Mouse (Mus musculus) frontal cortex, postnatal 14 days (tissue): ENCODE results near the gene Scaf1.

Source experiments
- DNase-seq, 2 experiments: peaks; one replicate each; pipeline ENCODE4 v3.0.0; 2022; ENCODE audit warnings: low spot score in 2 of 2

The Scaf1 gene

DNA sequence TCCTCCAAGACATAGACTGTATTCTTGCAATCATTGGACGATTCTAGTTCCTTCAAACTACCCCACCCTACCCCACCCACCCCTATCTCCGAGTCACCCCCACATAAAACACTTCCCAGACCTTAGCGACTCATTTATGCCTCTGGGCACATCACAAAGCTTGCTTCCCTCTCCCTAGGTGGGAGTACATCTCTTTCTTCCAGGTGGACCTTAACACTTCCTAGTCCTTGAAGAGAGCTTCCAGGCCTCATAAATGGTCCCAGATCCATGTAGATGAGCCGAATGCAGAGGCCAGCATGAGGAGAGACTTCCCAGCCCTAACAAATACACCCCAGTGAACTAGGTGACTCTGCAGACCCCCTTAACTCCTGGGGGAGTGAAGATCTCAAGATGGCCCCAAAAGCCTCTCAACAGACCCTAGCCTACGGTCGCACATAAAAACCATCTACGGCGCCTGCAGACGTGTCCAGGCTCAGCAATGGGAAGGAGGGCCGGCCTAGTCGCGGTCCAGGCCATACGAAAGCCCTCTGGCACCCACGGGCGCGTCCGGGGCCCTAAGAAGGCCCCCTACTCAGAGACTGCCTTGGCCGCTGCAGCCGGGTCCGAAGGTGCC is 713 bp downstream of the Scaf1 start:
- no peak for DNase-seq

DNA sequence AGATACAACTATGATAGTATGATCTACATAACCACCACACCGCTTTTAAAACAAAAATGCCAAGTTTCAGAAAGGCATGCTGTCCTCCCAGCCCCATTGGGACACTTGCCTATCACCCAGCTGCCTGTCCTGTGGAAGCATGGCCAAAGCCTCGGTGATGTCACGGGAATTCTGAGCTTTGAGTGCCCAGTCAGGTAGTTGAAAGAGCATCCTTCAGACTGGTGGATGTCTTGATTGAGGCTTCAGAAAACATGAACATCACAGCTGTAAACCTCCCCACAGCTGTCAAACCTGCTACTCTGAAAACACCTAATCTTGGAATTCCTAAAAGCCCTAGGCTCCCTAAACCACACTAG is 2.1 kb downstream of the Scaf1 start:
- no peak for DNase-seq

DNA sequence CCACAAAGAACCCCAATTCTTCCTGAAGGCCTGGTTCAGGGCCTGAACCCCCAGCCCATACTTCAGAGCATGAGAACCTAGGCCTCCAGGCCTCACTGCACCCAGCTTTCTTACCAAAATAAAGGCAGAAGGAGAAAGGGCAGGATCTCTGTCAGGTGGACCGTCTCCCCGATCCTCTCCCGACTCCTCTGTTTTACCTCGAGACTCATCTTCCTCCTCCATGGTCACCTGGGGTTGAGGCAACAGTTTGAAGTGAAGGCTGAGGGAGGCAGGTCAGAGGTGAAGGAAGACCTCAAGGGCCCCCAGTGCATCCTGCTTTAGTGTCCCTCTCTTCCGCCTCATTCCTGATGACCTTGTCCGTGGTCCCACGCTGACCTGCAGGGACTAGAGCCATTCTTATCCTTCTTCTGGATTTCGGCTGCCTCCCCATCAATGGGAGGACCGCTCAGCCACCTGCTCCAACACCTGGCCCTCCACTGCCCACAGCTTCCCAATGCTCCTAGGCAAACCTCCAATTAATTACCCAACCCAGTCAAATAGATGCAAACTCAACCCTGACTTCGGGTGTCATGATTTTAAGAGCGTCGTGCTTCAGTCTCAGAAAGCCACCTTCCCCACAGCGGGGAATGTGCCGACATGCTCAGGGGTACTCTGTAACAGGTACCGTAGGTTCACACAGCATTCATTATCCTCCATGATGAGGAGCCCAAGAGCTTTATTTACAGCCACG is 2.6 kb downstream of the Scaf1 start:
- no peak for DNase-seq

DNA sequence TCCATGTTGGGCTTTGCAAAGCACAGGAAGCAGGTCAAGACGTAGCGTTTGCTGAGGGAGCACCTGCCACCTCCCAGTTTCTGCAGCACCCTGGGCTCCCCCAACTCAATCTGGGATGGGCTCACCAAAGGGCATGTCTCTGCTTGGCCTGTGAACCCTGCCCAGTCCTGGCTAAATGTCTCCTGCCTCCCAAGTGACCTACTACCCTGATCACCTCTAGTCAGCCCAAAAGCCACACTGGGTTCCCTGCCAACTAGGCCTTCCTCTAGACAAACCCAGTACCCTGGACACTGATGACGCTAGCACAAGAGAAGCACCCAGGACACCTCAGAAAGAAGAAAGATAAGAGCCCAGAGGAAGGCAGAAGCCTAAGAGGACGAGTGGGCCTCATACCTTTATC is 3.3 kb downstream of the Scaf1 start:
- no peak for DNase-seq

DNA sequence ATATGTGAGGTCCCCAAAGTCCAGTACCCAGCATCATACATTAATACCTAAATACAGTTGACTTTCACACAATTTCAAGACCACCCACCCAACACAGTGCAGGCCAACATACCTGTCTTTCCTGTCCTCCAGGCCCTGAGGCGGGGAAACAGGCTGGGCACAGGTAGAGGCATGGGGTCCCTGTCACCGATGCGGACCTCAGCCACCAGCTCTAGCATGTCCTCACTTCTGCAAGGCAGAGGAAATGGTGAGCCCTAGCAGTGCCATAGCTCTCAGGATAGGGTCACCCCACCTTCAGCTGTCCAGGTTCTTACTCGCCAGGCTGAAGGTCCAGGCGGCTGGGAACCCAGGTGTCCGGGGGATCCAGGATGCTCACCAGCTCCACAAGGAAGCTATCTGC is 4.2 kb downstream of the Scaf1 start:
- no peak for DNase-seq

DNA sequence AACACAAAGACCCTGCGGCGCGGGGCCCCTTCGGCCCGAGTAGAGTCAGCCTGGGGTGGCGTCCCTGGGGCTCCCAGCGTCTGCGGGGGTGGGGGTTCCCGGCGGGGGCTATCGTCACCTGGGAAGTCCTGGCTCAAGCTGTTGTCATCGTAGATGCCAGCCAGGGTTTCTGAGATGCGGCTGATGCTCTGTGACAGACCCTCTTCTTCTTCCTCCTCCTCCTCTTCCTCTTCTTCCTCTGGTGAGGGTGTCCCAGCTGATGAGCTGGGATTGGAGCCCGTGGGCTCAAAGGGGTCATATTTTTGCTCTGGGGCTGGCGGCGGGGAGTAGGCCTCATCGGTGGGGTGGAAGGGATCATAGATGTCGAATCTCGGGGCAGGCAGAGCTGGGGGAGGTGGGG is 7.8 kb downstream of the Scaf1 start:
- no peak for DNase-seq

DNA sequence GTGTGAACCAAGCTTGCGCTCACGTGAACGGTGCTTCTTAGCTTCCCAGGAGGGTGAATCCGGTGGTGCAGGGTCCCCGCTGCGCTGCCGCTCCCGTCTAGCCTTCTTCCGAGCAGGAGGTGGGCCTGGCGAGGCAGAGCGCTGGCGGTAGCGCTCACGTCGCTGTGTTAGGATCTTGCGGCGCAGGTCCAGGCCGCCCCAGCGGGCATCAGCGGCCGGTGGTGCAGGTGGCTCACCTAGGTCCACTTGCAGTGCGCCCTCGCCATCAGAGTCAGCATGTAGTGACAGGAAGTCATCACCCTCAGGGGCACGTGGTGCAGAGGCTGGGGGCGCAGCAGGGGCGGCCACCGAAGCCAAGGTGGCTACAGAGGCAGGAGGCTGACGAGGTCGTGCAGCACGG is 8.3 kb downstream of the Scaf1 start:
- no peak for DNase-seq

DNA sequence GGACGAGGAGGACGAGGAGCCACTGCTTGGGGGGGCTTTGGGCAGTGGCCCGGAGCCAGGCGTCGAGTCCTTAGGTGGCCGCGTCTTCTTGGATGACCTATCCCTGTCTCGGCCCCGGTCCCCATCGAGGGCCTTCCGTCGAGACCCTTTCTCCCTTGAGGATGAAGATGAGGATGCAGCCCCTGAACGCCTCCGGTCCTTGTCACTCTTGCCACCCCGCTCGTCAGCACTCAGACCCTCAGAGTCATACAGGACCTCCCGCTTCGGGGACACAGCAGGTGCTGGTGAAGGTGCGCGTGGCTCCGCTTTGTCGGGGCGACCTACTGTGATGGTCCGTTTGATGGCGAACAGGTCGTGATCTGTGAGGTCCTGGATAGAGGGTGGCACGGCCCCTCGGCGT is 9.0 kb downstream of the Scaf1 start:
- DNase-seq: no peak

DNA sequence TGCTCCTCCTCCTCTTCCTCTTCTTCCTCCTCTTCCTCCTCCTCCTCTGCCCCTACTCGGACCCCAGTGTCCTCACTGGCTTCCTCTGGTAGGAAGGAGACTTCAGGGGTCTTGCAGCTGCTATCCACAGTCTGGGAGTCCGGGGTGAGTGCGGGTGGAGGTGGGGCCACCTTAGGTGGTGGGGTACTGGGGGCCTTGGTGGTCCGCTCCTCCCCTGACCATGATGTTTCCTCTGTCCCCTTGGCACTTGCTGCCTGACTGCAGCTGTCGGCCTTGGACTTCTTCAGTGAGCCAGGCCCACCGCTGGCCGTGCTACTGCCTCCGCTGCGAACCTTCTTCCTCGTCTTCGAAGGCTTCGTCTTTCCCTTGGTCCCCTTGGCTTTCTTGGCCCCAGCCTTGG is 9.7 kb downstream of the Scaf1 start:
- DNase-seq: no peak

DNA sequence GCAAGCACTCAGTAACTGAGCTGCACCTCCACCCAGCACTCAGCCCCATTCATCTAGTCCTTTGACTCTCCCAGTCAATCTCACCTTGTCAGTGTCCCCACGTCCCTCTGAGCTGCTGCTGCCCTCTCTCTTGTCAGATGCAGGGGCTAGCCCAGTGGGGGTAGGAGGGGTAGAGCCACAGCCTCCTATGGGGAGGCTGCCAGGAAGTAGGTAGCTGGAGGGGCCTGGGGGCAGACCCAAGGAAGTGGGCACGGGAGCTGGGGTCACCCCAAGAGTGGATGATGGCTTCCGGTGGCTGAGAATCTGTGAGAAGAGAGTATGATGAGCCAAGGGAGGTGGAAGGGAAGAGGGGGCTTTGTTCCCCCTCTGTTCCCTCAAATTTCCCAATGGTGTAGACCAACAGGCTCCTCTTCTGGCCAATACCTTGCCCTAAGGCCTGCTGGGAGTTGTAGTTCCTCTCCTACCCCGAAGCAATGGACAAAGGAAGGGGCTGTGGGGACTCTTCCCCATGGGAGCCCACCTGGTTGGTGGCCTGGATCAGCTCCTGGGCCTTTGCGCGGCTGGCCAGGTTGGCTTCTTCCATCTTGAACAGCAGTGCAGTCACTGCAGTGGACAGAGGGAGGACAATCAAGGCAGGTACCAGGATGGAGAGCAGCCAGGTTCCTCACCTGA is 10.7 kb downstream of the Scaf1 start:
- DNase-seq: no peak

DNA sequence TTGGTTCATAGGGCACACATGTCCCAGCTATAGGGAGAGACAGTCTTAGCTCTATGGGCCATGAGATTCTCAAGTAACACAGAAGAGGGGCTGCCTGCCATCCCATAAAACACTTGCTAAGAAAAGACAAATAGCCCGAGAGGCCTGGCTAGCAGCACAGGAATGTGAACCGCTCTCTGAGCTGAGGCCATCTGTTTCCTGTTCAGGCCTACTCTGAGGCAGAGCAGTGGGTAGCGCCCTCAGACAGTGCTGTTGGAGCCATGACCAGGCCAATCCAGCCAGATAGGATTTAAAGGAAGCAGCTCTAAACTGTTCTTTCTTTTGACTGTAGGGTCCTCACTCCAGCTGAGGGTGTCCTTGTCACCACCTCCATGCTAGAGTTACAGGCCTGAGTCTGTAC is 11.6 kb downstream of the Scaf1 start:
- DNase-seq: no peak

DNA sequence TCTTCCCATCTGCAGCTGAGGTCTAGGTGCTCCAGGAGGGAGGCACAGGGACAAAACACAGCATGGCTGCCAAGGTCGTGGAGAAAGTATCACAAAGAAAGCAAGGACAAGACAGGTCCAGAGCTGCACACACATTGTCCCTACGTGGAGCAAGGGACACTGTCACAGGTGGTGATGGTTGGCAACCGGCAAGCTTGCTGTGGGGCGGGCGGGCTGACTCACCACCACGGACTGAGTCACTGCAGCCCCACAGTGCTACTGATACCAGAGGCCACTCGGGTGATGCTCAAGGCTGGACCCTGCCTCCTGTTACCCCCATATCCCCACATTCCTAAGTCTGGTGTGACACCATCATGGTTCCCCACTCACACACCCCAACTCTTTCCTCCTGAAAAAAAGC is 13.7 kb downstream of the Scaf1 start:
- no peak for DNase-seq

DNA sequence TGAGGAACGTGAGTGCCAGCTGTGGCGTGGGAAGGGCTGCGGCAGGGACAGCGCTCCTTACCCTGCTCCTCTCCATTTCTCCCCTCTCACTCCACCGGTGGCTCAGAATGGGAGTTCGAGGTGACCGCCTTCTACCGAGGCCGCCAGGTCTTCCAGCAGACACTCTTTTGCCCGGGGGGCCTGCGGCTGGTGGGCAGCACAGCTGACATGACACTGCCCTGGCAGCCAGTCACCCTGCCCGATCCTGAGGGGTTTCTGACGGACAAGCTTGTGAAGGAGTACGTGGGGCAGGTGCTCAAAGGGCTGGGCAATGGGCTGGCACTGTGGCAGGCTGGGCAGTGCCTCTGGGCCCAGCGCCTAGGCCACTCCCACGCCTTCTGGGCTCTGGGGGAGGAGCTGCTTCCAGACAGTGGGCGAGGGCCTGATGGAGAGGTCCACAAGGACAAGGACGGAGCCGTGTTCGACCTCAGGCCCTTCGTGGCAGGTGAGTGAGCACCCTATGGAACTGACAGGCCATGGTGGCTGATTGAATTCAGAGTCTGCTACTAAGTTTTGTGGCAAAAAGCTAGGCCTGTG is 15.5 kb downstream of the Scaf1 start:
- DNase-seq: no peak

DNA sequence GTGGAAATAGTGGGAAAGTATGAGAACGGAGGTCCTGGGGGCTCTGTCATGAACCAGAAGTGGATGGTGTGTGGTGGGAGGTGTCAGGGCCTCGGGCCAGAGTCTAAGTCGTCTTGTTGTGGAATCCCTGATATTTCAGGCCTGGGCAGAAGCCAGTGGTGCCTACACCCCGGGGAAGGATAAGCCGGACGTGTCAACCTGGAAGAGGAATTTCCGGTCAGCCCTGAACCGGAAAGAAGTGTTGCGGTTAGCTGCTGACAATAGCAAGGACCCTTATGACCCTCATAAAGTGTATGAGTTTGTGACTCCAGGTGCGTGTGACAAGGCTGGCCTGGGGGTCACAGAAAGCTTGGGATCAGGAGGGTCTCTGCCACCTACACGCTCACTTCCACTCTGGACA is 16.4 kb downstream of the Scaf1 start:
- DNase-seq: no peak

DNA sequence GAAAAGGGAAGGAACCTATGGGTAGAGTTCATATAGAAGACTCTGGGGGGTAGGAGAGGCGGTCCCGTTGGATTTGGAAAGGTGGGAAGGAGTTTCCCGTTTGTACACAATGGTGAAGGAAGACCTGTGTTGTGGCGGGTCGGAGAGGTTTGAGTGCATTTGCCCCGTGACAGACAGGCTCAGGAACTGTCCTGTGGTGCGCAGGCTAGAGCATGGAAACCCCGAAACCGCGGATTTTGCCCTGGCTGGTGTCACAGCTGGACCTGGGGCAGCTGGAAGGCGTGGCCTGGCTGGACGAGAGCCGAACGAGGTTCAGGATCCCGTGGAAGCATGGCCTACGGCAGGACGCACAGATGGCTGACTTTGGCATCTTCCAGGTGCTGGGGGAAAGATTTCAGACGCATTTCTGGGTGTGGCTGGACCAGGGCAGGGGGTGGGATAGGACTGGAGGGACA is 17.6 kb downstream of the Scaf1 start, which contains the start of gene Bcl2l12:
Bcl2l12 (minus strand) TSS at position 212 of the 455 bp plus-strand sequence.
- DNase-seq: no peak

DNA sequence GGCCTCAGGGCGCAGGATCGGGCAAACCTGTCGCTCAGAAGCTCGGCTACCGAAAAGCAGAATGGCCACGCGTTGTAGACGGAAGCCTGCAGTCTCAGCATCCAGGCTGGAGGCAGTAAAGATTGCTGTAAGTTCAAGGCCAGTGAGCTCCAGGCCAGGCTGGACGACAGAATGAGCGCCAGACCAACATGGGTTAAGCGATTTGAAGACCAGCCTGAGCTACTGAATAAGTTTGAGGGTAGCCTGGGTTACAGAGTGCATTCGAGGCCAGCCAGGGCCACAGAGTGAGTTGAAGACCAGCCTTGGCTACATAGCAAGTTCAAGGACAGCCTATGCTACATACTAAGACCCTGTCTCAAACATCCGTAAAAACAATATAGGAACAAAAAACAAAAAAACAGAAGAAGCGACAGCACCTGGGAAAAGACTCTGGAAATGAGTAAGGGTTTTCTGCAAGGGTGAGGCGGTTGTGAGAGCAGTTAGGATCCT is 18.2 kb downstream of the Scaf1 start:
- no peak for DNase-seq

DNA sequence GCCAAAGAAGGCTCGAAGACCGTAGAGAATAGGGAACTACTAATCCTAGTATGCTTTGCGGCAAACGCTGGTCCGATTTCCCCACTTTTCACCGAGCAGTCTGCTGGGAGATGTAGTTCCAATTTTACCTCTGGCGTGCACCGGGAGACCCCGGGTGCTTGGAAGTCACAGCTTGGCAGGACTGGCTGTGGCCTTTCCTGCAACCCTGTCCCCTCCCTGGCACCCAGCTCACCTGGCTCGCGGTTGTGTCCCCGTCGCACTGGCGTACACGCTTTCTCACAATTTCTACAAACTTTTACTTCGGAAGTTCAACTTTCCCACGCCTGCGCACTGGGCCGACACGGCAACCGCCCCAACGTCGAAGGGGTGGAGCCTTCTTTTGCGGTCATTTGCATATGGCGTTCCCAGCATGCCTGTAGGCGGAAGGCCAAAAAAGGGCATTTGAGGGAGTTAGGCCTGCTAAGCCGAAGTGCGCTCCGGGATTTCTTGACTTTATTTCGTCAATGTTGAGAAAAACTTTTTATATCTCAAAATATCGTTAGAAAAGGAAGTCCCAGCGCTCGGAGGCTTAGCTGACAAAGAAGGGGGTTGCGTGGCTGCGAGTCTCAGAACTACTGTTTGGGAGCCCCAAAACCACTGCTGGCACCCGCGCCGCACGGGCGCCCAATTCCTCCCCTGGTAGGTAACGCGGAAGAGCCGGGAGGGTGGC is 18.8 kb downstream of the Scaf1 start, which contains the start of gene Irf3:
Irf3 (plus strand) TSS at position 418 of the 709 bp plus-strand sequence.
- DNase-seq: peak; percentile 93 to 95

DNA sequence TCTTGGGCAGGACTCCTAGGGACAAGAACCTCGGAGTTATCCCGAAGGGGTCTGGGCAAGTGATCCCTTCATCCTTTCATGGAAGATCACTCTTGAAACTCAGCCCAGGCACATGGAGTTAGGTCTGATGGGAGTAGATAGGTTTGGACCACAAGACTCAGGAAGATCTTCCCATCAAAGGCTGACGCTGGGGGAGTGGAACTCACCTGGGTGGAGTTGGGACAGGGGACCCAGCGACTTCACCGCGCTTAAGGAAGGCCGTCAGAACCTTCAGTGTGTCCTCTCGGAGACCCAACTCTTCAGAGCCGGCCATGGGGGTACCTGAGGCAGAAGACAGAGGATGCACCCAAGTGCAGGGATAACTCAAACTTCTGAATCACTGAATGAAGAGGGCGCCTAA is 19.5 kb downstream of the Scaf1 start:
- no peak for DNase-seq

DNA sequence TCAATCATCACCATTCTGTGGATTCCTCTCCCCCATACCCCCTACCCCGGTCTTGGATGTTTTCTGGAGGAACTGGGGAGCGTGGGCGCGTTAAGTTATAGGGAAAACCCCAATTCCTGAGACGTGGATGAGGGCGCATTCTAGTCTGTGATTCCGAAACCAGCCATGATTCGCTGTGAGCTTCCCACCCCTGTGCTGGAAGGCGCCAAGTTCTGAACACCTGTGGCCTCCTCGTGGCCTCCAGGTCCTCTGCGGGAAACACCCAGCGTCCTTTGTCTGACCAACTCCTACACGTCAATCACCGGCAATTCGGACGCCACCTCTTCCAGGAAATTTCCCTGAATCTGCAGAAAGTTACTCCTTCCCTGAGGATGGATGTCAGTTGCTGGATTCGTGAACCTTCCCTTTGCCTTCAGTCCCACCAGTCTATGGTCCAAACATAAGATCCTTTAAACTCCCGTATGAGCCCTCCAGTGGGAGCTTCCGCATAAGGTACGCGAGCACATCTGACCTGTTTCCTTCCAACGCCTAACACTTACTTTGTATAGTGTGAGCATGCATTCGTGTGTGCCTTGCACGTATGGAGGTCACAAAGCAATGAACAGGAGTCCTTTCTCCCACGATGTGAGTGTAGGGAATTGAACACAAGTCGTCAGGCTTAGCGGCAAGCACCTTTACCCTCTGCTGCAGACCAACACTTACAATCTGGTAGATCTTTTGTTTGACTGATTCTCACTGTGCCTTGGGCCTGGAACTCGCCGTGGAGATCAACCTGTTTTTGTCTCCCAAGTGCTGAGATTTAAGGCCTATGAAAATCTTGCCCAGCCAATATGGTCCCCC is 29.1 kb downstream of the Scaf1 start:
- no peak for DNase-seq

DNA sequence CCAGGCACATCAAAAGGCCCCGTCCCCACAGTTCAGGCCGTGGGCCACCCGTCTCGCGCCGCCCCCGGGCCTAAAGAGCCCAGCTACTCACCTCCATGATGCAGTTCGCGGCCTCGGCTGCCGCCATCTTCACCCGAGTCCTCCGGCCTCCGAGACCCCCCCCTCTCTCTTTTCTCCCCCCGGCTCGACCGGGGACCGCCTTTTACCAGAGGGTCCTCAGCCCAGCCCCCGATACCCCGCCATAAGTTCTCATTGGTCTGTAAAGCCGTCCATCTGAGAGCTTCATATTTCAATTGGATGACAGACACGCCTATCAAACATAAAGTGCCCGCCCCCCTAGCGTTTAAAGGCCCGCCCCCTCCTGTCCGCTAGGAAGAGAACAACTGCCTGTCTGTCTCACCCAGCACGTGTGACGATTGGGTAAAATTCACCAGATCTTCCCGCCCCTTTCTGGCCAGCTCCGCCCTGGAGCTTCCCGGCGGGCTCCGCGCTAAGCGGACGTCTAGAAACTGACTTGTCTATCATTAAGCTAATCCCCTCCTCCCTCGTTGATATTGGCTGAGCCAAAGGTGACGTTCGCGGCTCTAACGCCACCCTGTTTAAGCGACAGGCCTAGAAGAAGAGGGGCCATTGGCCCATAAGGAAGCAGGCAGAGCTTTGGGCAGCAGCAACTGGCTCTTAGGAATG is 29.8 kb downstream of the Scaf1 start, which contains the start of gene Prmt1:
Prmt1 (minus strand) TSS at position 377 of the 687 bp plus-strand sequence.
- DNase-seq: peak; percentile 96 to 100
